2 mouse cellular contexts compared by ENCODE assay signal in the genomic region with DNA sequence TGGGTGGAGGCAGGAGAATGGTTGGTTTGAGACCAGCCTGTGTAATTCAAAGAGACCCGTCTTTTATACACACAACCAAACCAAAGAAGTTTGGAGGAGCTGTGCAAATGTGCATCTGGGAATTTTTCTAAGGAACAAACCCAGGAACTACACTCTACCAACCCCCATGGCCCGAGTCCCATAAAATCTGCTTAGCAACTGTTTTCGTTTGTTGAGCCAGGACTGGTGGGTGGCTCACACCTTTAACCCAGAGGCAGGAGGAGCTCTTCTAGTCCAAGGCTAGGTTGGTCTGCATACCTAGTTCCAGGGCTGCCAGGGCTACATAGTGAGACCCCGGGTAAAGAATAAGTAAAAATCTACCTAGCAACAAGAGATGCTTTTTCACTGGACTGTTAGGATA.
TF ChIP-seq lines count a peak whose summit lies in the region.

No protein-coding gene starts in this region.

TF ChIP-seq in CH12.LX, 34 proteins besides CTCF, POLR2A, EP300 and RAD21 (continued from another document):
- TF ChIP-seq TCF12 (IDR thresholded peaks at IDR 0.05; ENCODE audit: low read depth, low read length): no peak
TF ChIP-seq in CH12.LX: peak in this region for 1.

TF ChIP-seq in MEL, 35 proteins besides CTCF, POLR2A, EP300 and RAD21 (continued from another document):
- no peak for TF ChIP-seq UBTF (IDR thresholded peaks at IDR 0.05; ENCODE audit: borderline replicate concordance, insufficient read depth, low read depth, low read length)
- TF ChIP-seq SMC3 (IDR thresholded peaks at IDR 0.05; ENCODE audit: low read depth, low read length): no peak
- TF ChIP-seq E2F4 (IDR thresholded peaks at IDR 0.05; ENCODE audit: borderline replicate concordance, low read depth, low read length): no peak
- no peak for TF ChIP-seq POLR2AphosphoS2 (IDR thresholded peaks at IDR 0.05; ENCODE audit: low read length)
- TF ChIP-seq MAX (IDR thresholded peaks at IDR 0.05; ENCODE audit: low read length): no peak
- no peak for TF ChIP-seq HCFC1 (IDR thresholded peaks at IDR 0.05; ENCODE audit: low read depth, low read length)
- TF ChIP-seq ZC3H11A (IDR thresholded peaks at IDR 0.05; ENCODE audit: low read depth, low read length): no peak
- TF ChIP-seq MEF2A (IDR thresholded peaks at IDR 0.05; ENCODE audit: extremely low read depth, insufficient replicate concordance, low read depth, low read length, poor library complexity, severe bottlenecking): no peak
